Mouse (Mus musculus): Measurements from ENCODE around the gene Vti1a. TPM values are rescaled to one million over a fixed set of nuclear protein-coding genes. Genes with fewer than 3 reads are reported as not detected.
A peak's percentile ranks its signal among the peaks of the same experiment; 100 is the strongest.

The Vti1a gene
- total RNA-seq, 2 experiments from 2014 or later = 20.9 to 34.3 TPM

- no peak for ATAC-seq (ENCODE audit: poor library complexity, severe bottlenecking)
These were observed 300.2 kb downstream of the Vti1a start for GRCm38 (mm10) chr19:55616276-55616675.

GRCm38 (mm10) chr19:55616937-55617336 lies 300.8 kb downstream of the Vti1a start:
- ATAC-seq (ENCODE audit: poor library complexity, severe bottlenecking) = no peak

DNA sequence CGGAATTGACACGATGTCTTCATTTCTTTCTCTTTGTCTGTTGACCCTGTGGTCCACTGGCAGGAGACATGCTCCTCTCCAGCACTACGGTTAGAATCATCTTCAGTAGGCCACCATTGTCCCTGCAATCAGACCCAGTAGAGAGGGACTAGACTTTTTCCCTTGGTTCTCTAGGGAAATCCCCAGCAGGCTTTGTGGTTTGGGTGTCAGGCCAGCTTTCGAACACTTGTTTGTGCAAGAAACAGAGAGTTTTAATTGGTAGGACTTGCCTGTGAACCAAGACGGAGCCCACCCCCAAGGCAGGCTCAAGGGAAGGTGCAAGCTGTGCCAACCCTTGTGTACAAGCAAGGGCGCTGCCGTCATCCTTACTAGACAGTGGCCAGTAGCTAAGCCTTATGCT lies 302.5 kb downstream of the Vti1a start:
- ATAC-seq (ENCODE audit: poor library complexity, severe bottlenecking) = no peak

DNA sequence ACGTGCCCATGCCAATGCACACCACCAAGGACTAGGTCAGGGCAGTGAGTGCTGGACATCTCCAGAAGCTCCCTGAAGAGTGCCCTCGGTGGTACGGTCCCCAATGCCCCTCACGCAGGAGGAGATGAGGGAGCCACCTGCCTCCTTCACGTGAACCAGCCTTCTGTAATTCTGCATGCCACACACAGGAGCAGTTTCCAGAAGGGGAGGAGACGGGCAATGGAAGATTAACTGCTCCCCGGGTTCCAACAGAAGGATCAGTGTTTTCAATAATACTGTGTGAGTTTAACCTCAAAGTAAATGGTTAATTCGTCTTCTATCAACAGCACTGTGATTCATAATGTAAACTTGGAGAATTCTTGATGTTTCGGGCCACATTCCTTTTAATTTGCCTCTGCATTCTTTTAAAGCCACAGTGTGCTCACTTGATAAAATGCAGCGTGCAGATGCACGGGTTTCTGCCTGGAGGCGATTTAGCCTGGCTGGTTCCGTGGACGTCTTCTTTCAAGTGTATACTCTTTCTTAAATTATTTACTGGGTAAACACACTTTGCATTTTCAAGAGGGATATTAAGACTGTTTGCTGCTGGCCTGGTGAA lies 304.4 kb downstream of the Vti1a start:
- ATAC-seq (ENCODE audit: poor library complexity, severe bottlenecking) = no peak

DNA sequence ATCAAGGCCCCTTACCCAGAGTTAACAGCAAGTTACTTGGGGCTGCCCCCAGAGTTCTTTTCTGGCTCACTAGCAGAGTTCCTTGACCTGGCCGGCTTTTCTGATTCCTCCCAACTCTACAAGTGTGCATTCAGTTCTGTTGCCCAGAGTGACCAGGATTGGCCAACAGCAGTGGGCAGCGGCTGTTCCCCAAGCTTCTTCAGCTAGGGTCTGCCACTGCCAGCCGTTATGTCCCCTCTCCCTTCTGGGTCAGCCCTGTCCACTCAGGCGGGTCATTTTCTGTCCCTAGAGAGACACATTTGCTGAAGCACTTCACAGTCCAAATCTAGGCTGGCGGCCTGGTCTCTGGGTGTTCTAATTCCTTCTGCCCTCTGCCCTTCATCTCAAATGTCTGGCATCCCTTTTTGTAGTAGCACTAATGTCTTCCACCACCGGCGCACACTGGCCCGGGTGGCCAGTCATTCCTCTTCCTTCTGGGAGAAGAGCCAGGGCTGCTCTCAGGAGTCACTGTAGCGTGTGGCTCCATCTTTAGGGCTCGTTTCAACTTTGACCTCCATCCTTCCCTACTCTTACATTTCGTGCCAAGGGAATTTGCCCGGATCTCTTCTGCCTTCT lies 305.0 kb downstream of the Vti1a start:
- ATAC-seq (ENCODE audit: poor library complexity, severe bottlenecking) = no peak

- ATAC-seq (ENCODE audit: poor library complexity, severe bottlenecking) = no peak
These were observed 306.7 kb downstream of the Vti1a start for GRCm38 (mm10) chr19:55622821-55623220.

DNA sequence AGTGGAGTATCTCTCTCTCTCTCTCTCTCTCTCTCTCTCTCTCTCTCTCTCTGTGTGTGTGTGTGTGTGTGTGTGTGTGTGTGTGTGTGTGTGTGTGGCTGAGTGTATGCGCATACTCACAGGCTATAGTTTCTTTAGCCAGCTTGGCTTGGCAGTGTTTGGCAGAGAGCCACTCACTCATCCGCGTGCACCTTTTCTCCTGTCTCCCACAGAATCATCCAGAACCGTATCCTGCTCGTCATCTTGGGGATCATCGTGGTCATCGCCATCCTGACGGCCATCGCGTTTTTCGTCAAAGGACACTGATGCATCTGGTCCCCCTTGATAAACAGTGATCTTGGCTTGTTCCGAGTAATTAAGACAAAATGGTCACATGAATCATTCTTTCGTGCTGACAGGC lies 307.5 kb downstream of the Vti1a start:
- no peak for ATAC-seq (ENCODE audit: poor library complexity, severe bottlenecking)

DNA sequence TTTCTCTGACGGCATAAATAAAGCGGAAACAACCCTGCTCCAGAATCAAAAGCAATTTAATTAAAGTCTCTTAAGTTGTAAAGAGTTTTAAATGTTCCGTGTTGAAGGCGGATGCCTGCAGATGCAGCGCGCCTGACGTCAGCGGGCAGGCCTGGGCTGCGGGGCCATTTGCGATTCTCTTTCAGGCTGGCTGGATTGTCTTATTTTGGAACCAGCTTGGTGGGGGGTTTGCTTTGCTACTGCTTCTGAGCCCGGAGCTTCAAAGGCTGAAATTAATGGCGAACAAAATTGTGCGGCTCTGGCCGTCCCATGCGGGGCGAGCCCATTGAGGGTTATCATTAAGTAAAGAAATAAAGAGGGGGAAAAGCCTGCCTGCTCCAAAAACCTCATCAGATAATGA lies 310.4 kb downstream of the Vti1a start:
- ATAC-seq (ENCODE audit: poor library complexity, severe bottlenecking) = no peak

DNA sequence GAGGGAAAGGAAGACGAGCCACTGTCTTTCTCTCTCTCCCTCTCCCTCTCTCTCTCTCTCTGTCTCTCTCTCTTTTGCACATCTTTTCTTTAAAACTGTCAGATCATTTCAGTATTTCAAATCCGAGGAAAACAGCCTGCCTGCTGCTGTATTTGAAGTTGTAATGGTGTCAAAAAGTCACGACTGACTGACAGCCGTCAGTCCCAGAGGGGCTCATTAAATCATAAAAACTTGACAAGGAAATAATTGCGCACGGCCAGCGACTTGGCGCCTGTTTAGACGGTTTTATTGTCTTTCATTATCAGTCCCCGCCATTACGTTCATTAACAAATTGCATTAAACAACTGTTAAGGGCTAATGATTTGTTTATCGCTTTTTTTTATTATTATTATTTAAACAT lies 310.9 kb downstream of the Vti1a start:
- ATAC-seq (ENCODE audit: poor library complexity, severe bottlenecking) = no peak

DNA sequence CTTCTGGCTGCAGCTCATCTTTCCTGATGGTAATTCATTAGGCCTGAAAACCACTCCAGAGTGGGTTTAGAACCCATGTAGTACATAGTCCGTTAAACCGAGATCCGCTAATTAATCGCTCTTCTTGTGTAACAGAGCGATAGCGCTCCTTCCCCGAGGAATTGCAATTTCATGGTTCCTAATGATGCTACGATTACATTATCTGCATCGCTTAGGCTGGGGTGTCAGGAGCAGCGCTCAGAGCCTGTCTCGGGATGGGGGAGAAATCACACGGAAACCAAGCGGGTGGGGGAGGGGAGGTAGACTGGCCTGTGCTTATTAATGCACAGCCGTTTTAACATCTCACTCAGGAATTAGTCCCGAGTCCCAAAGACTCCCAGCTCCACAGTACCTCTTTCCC lies 319.4 kb downstream of the Vti1a start:
- ATAC-seq (ENCODE audit: poor library complexity, severe bottlenecking) = no peak

DNA sequence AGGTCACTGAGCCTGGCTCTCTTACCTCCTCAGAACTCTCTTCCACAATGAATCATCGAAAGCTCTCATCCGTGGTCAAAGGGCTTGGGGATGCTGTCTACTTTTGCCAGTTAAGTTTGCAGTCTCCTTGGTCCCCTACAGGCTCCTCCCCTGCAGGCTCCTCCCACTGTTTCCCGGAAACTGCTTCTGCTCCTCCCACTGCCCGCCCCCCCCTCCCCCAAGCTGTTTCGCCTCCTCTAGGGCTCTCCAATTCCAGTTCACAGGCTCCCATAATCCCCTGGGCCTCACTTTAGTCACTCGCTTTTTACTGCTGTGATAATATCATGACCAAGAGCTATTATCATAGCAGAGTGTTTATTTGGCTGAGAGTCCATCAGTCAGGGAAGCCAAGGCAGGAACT lies 324.2 kb downstream of the Vti1a start:
- ATAC-seq (ENCODE audit: poor library complexity, severe bottlenecking) = no peak

- no peak for ATAC-seq (ENCODE audit: poor library complexity, severe bottlenecking)
These were observed 325.8 kb downstream of the Vti1a start for GRCm38 (mm10) chr19:55641891-55642290.

DNA sequence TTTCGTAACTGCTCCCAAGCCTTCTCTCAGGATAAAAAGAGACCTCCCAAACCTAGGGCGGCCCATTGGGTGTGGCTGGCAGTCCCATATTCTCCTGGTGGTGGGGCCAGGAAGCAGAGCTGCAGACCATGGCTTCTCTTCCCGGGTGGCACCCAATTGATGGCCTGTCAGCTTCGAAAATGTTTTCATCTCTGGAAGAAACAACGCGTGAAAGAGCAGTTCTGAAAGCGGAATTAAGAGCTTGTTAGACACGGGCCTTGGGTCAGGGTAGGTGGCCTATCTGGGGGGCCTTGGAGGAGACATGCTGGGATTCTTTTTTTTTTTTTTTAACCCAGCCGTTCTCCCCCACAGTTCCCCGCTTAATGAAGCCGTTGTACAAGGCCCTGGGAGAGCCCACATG lies 326.3 kb downstream of the Vti1a start:
- ATAC-seq (ENCODE audit: poor library complexity, severe bottlenecking) = no peak

- peak; percentile 95 for ATAC-seq (ENCODE audit: poor library complexity, severe bottlenecking)
These were observed 327.3 kb downstream of the Vti1a start for GRCm38 (mm10) chr19:55643288-55643901.

DNA sequence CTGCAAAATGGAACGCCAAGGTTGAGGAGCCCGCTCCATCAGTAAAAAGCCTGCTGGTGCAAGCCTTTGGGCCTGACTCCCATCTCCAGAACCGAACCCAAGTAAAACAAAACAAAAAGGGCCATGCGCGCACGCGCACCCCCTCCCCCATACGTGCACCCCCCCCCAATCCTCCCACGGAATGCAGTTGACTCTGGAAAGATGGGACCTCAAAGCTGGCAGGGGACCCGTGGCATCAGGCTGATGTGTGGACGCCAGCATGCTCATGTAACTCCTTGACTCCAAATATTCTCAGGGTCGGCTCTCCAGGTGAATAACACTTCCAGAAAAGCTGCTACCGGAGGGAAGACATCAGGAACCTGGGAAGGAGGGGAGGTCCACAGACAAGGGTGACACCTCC lies 327.8 kb downstream of the Vti1a start:
- ATAC-seq (ENCODE audit: poor library complexity, severe bottlenecking) = no peak

DNA sequence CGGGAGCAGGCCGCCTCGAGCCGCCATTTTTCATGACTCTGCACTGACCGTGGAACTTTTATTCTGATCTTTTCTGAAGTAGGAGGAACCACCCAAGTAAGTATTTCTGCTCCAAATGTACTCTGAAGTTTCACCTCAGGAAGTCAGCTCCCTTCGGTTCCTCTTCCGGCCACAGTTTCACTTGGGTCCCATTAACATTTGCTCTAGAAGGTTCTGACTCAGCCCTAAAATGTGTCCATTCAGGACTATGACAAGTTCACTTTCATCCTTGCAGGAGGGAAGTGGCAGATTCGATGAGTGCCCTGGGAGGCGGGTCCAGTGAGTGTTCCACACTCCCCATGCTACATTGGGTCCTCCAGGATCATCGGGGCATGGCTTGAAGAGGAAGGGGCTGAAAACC lies 333.3 kb downstream of the Vti1a start:
- peak; percentile 91 for ATAC-seq (ENCODE audit: poor library complexity, severe bottlenecking)

DNA sequence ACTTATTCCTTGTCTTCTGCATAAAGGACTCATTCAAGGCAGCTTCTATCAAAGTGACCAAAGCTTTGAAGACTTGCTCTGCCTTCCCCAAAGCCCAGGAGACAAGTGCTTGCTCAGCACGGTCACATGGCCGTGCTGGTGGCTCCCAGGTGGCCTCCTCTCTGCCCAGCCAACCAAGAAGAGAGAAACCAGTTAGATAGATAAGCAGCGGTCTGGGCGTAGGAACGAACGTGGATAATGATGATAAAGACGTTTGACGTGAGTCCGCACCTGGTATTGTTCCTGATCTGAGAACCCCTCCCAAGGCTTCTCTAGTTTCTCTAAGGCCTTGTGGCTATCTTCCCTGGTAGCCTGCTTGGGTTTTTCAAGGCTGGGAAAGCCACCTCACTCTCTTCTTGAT lies 334.9 kb downstream of the Vti1a start:
- no peak for ATAC-seq (ENCODE audit: poor library complexity, severe bottlenecking)

- no peak for ATAC-seq (ENCODE audit: poor library complexity, severe bottlenecking)
These were observed 336.7 kb downstream of the Vti1a start for GRCm38 (mm10) chr19:55652693-55653265.

DNA sequence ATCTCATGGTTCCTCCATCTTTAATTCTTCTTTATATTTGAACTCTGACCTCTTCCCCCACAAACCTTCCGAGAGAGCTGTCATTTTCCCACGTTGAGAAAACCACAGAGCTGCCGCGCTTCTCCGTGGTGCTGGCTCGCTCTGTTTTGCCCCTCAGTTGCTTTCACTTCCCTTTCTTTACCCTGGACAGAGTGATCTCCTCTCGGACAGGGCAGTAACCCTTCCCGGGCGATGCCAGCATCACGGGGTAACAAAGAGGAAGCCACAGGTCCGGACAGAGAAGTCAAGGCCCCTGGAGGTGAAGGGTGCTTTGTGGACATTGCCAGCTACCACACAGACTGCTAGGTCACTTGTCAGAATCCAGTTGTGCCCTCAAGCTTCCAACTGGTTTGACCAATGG lies 344.1 kb downstream of the Vti1a start:
- peak; percentile 96 for ATAC-seq (ENCODE audit: poor library complexity, severe bottlenecking)

GRCm38 (mm10) chr19:55662521-55663223 lies 346.6 kb downstream of the Vti1a start:
- ATAC-seq (ENCODE audit: poor library complexity, severe bottlenecking) = no peak

DNA sequence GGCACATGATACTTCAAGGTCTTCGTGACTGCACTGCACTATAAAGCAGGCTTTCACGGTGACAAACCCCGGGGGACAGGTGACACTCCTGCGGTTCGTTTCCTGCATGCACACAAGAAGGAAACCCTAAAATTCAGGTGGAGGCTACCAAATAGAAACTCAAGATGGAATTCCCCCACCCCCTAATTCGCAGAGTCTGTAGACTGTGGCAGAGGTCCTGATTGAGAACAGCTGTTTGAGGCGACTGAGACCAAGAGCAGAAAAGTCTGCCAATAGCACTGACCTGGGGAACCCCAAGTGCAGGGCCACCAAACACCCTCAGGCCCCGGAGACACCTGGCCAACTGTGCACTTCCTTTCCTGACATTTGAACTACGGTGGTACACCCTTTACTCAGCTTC lies 351.7 kb downstream of the Vti1a start:
- ATAC-seq (ENCODE audit: poor library complexity, severe bottlenecking) = no peak

DNA sequence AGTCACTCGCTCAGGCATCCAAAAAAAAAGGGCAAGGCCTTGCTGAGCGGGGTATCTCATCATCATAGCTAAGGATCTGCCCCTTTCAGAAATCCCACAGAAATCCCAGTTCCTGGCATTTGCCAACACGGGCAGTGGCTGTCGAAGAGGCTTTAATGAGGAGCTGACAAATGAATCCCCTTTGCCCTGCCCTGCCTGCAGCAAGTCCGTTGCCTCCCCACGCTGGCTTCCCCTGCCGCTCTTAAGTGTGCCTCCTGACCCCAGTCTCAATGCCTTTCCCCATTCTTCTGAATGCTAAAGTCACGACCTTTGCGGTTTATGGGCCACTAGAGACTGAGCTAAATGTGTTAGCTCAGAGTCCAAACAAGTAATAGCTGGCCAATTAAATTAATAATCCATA lies 352.8 kb downstream of the Vti1a start:
- no peak for ATAC-seq (ENCODE audit: poor library complexity, severe bottlenecking)

Measured in megakaryocyte, adult 5-6 weeks (primary cell).